Mouse (Mus musculus): ENCODE measurements around the gene Ppy. TPM values are rescaled to one million over a fixed set of nuclear protein-coding genes. Genes with fewer than 3 reads are reported as not detected.

Gene Ppy
- total and polyA plus RNA-seq, 3 experiments = not detected

DNA sequence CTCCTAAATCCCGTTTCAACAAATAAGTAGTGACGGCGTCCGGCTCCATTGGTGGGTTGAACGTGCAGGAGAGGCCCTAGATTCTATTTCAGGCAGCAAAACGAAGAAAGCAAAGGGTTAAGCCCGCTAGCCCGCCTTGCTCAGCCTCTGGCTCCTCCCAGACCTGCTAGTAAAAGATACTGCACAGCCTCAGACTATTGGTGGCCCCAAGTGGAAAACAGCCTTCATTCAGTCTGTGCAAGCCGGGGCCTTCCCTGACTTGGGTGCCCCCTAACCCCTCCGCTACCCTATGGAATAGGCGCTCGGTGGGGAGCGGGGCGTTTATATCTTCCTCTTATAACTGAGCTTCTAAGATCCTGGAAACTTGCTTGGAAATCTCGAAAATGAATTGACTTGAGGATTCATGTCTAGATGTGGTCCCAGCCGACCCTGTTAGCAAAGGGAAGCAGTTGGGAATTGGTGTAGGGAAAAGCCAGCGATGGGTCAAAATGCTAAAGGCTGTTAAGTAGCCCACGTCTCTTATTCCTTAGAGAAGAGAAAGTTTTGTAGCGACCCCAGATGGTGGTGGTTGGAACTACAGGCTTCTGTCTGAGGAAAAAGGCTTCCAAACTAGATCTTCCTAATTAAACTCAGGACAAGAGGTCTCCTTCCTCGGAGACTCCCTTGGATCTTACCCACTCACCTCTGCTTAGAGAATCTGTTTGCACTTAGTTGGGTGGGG lies 11.9 kb downstream of the Ppy start:
- Histone ChIP-seq H3K36me3 (ENCODE audit: control insufficient read depth in 1 of 2, insufficient read depth in 2 of 2, low read length in 2 of 2) (peaks cover 0 to 10% of the 10 kb centered on the region in 2 experiments; a peak in 2 of 4 replicates), H3K9me3 (replicated peaks; ENCODE audit: insufficient read depth, low read length) (no peaks in the 10 kb centered on the region), H3K9ac (ENCODE audit: control insufficient read depth, low read depth, low read length, poor library complexity, severe bottlenecking) (peak overlapping the region; percentile 76), H3K4me3 (ENCODE audit: control insufficient read depth in 1 of 2, insufficient read depth in 1 of 2, low read depth in 2 of 2, low read length in 2 of 2) (peak overlapping the region; percentile 57 to 75), H3K79me2 (ENCODE audit: control insufficient read depth, insufficient read depth, low read length, poor library complexity) (peaks cover 2% of the 10 kb centered on the region; the same call in 1 of the 2 replicates), H3K4me1 (ENCODE audit: control insufficient read depth in 1 of 2, insufficient read depth in 2 of 2, low read length in 2 of 2) (peaks cover 5 to 12% of the 10 kb centered on the region in 2 experiments; a peak in 3 of 4 replicates), H3K27me3 (ENCODE audit: control insufficient read depth in 1 of 2, insufficient read depth in 2 of 2, low read length in 2 of 2) (no peaks in the 10 kb centered on the region), H3K27ac (ENCODE audit: control insufficient read depth, low read depth, low read length) (peak overlapping the region; percentile 92)
- TF ChIP-seq POLR2AphosphoS5 (IDR thresholded peaks at IDR 0.05; ENCODE audit: borderline replicate concordance, low read depth, low read length) (no peak), TBP (IDR thresholded peaks at IDR 0.05; ENCODE audit: low read depth, low read length) (peak; percentile 85), CHD1 (IDR thresholded peaks at IDR 0.05; ENCODE audit: low read depth, low read length) (no peak), MAX (IDR thresholded peaks at IDR 0.05; ENCODE audit: low read length) (no peak), CTCF (IDR thresholded peaks at IDR 0.05 in 2 of 3, conservative IDR thresholded peaks at IDR 0.05 in 1 of 3; ENCODE audit: control insufficient read depth in 1 of 3, insufficient read depth in 1 of 3, low read depth in 2 of 3, low read length in 3 of 3, poor library complexity in 1 of 3, severe bottlenecking in 1 of 3) (peak; percentile 38 to 89 (median 73)), RCOR1 (IDR thresholded peaks at IDR 0.05; ENCODE audit: low read depth, low read length) (peak; percentile 5; the same call in 1 of the 2 replicates), MEF2A (IDR thresholded peaks at IDR 0.05; ENCODE audit: extremely low read depth, insufficient replicate concordance, low read depth, low read length, poor library complexity, severe bottlenecking) (peak; percentile 69; the same call in 1 of the 2 replicates), RAD21 (IDR thresholded peaks at IDR 0.05; ENCODE audit: low read depth, low read length) (peak; percentile 35), CHD2 (IDR thresholded peaks at IDR 0.05; ENCODE audit: low read length) (no peak), SIN3A (IDR thresholded peaks at IDR 0.05; ENCODE audit: low read length) (peak; percentile 97), GABPA (IDR thresholded peaks at IDR 0.05; ENCODE audit: low read depth, low read length) (no peak), HCFC1 (IDR thresholded peaks at IDR 0.05; ENCODE audit: low read depth, low read length) (peak; percentile 75), USF1 (IDR thresholded peaks at IDR 0.05; ENCODE audit: low read depth, low read length) (no peak), NELFE (IDR thresholded peaks at IDR 0.05; ENCODE audit: low read depth, low read length) (no peak; the same call in 1 of the 2 replicates), ZMIZ1 (IDR thresholded peaks at IDR 0.05; ENCODE audit: low read depth, low read length) (peak; percentile 82; the same call in 1 of the 2 replicates), MXI1 (IDR thresholded peaks at IDR 0.05; ENCODE audit: low read depth, low read length) (peak; percentile 78), ZC3H11A (IDR thresholded peaks at IDR 0.05; ENCODE audit: low read depth, low read length) (no peak), JUND (IDR thresholded peaks at IDR 0.05; ENCODE audit: low read depth, low read length) (no peak), MAZ (IDR thresholded peaks at IDR 0.05; ENCODE audit: low read depth, low read length) (peak; percentile 81), MAFK (IDR thresholded peaks at IDR 0.05; ENCODE audit: borderline replicate concordance, low read depth, low read length) (no peak), POLR2AphosphoS2 (IDR thresholded peaks at IDR 0.05; ENCODE audit: low read length) (peak; percentile 43; the same call in 1 of the 2 replicates), ETS1 (IDR thresholded peaks at IDR 0.05; ENCODE audit: low read depth, low read length) (peak; percentile 60), SMC3 (IDR thresholded peaks at IDR 0.05; ENCODE audit: low read depth, low read length) (peak; percentile 32), BHLHE40 (IDR thresholded peaks at IDR 0.05; ENCODE audit: borderline replicate concordance, low read depth, low read length) (peak; percentile 66), POLR2A (IDR thresholded peaks at IDR 0.05; ENCODE audit: control insufficient read depth in 1 of 2, insufficient read depth in 1 of 2, low read depth in 1 of 2, low read length in 2 of 2, poor library complexity in 1 of 2) (peak; percentile 37 to 64; a peak in 2 of 4 replicates), EP300 (IDR thresholded peaks at IDR 0.05; ENCODE audit: low read depth in 1 of 2, low read length in 2 of 2) (peak in 1 of 2 experiments; percentile 63; a peak in 2 of 4 replicates), GATA1 (IDR thresholded peaks at IDR 0.05; ENCODE audit: low read depth, low read length) (peak; percentile 52), UBTF (IDR thresholded peaks at IDR 0.05; ENCODE audit: borderline replicate concordance, insufficient read depth, low read depth, low read length) (0 out of 2 replicates have a peak, but pooled peaks have one; percentile 69), ZNF384 (IDR thresholded peaks at IDR 0.05; ENCODE audit: low read depth, low read length) (no peak), NRF1 (IDR thresholded peaks at IDR 0.05; ENCODE audit: insufficient read depth, low read depth, low read length, poor library complexity, severe bottlenecking) (peak; percentile 41; the same call in 1 of the 2 replicates), TCF12 (IDR thresholded peaks at IDR 0.05; ENCODE audit: low read depth, low read length) (peak; percentile 78), TAL1 (IDR thresholded peaks at IDR 0.05; ENCODE audit: low read length) (peak; percentile 82)
- DNase-seq (ENCODE audit: low read depth, low spot score) = peak; percentile 98

Measured in MEL (cell line).